Comparison of ENCODE assay signal across 8 mouse cellular contexts in genomic region chr7:44986879-44987718, GRCm38 (mm10). TPM values are rescaled to one million over a fixed set of nuclear protein-coding genes. Genes with fewer than 3 reads are reported as not detected.
A peak's percentile ranks its signal among the peaks of the same experiment; 100 is the strongest.
DNase-seq lines count a peak whose midpoint lies in the region; ATAC-seq lines count a peak whose summit lies in the region.

No protein-coding gene starts in this region.

- H3K9ac ChIP-seq in kidney, embryonic 16.5 days (replicated peaks; ENCODE audit: low read length) = peak overlapping the region; percentile 82
- H3K9ac ChIP-seq in intestine, embryonic 16.5 days (ENCODE audit: low read depth, low read length) = peak overlapping the region; percentile 83
- peak overlapping the region; percentile 82 for H3K9ac ChIP-seq in neural tube, embryonic 11.5 days (ENCODE audit: low read length)

- ATAC-seq in kidney, embryonic 16.5 days (ENCODE audit: low FRiP score, low TSS enrichment) = peak; percentile 28
- ATAC-seq in intestine, embryonic 16.5 days = peak; percentile 49
- peak; percentile 25; the same call in 1 of the 2 replicates for ATAC-seq in neural tube, embryonic 11.5 days (ENCODE audit: insufficient read depth, low FRiP score, low TSS enrichment)

- peaks cover 35% of the 10 kb centered on the region for H3K4me1 ChIP-seq in kidney, embryonic 16.5 days (ENCODE audit: insufficient read depth, low read length)
- peaks cover 39% of the 10 kb centered on the region for H3K4me1 ChIP-seq in embryonic facial prominence, embryonic 10.5 days
- H3K4me1 ChIP-seq in intestine, embryonic 16.5 days (ENCODE audit: control insufficient read depth, insufficient read depth, low read length) = peaks cover 21% of the 10 kb centered on the region
- peaks cover 8% of the 10 kb centered on the region for H3K4me1 ChIP-seq in neural tube, embryonic 11.5 days (ENCODE audit: control insufficient read depth, insufficient read depth, low read length)

- H3K4me3 ChIP-seq in kidney, embryonic 16.5 days (ENCODE audit: low read length) = peak overlapping the region; percentile 60
- H3K4me3 ChIP-seq in embryonic facial prominence, embryonic 10.5 days = peak overlapping the region; percentile 75
- peak overlapping the region; percentile 91 for H3K4me3 ChIP-seq in intestine, embryonic 16.5 days (ENCODE audit: low read length)
- H3K4me3 ChIP-seq in neural tube, embryonic 11.5 days (ENCODE audit: low read depth, low read length) = peak overlapping the region; percentile 93

- H3K27ac ChIP-seq in kidney, embryonic 16.5 days (ENCODE audit: low read length) = peak overlapping the region; percentile 94
- H3K27ac ChIP-seq in embryonic facial prominence, embryonic 10.5 days (replicated peaks) = peak overlapping the region; percentile 99
- peak overlapping the region; percentile 86 for H3K27ac ChIP-seq in intestine, embryonic 16.5 days (ENCODE audit: low read length)
- peak overlapping the region; percentile 88 for H3K27ac ChIP-seq in neural tube, embryonic 11.5 days (ENCODE audit: low read depth, low read length)

- H3K27me3 ChIP-seq in kidney, embryonic 16.5 days (ENCODE audit: insufficient read depth, low read length) = no peaks in the 10 kb centered on the region
- H3K27me3 ChIP-seq in embryonic facial prominence, embryonic 10.5 days (replicated peaks; ENCODE audit: low read depth, poor library complexity, severe bottlenecking) = no peaks in the 10 kb centered on the region
- no peaks in the 10 kb centered on the region for H3K27me3 ChIP-seq in intestine, embryonic 16.5 days (replicated peaks; ENCODE audit: control insufficient read depth, insufficient read depth, low read length)
- no peaks in the 10 kb centered on the region for H3K27me3 ChIP-seq in neural tube, embryonic 11.5 days (ENCODE audit: control insufficient read depth, insufficient read depth, low read length)

- DNase-seq in kidney, adult 9 months = no peak
- no peak for DNase-seq in embryonic facial prominence, embryonic 10.5 days (ENCODE audit: low spot score)
- DNase-seq in neural tube, embryonic 11.5 days (ENCODE audit: low spot score) = peak; percentile 26
- DNase-seq in spleen, postnatal 10 days (ENCODE audit: low spot score in 2 of 2) = no peak
- DNase-seq in layer of hippocampus, adult 9-11 months = no peak
- no peak for DNase-seq in layer of hippocampus, postnatal 25 days (ENCODE audit: extremely low spot score in 1 of 2, low spot score in 1 of 2)

- H3K4me2 ChIP-seq in kidney, embryonic 16.5 days (replicated peaks; ENCODE audit: low read depth, low read length) = peak overlapping the region; percentile 59
- H3K4me2 ChIP-seq in intestine, embryonic 16.5 days (ENCODE audit: low read depth, low read length) = peak overlapping the region; percentile 71
- H3K4me2 ChIP-seq in neural tube, embryonic 11.5 days (ENCODE audit: low read depth) = peak overlapping the region; percentile 53

- WGBS in kidney, embryonic 16.5 days = 1% methylated on average over 29 of the region's 29 CpGs
- WGBS in embryonic facial prominence, embryonic 10.5 days = under 1% methylated on average over 29 of the region's 29 CpGs
- under 1% methylated on average over 29 of the region's 29 CpGs for WGBS in intestine, embryonic 16.5 days
- under 1% methylated on average over 29 of the region's 29 CpGs for WGBS in neural tube, embryonic 11.5 days

- H3K9me3 ChIP-seq in kidney, embryonic 16.5 days (ENCODE audit: low read length) = no peaks in the 10 kb centered on the region
- H3K9me3 ChIP-seq in embryonic facial prominence, embryonic 10.5 days = no peaks in the 10 kb centered on the region
- H3K9me3 ChIP-seq in intestine, embryonic 16.5 days (ENCODE audit: control insufficient read depth, low read length) = no peaks in the 10 kb centered on the region
- no peaks in the 10 kb centered on the region for H3K9me3 ChIP-seq in neural tube, embryonic 11.5 days (ENCODE audit: control insufficient read depth, low read length)

- peaks cover 32% of the 10 kb centered on the region for H3K36me3 ChIP-seq in kidney, embryonic 16.5 days (ENCODE audit: insufficient read depth, low read length)
- peaks cover 68% of the 10 kb centered on the region for H3K36me3 ChIP-seq in embryonic facial prominence, embryonic 10.5 days (replicated peaks)
- H3K36me3 ChIP-seq in intestine, embryonic 16.5 days (ENCODE audit: control insufficient read depth, insufficient read depth, low read length) = peaks cover 8% of the 10 kb centered on the region
- H3K36me3 ChIP-seq in neural tube, embryonic 11.5 days (ENCODE audit: control insufficient read depth, insufficient read depth, low read length) = peaks cover 6% of the 10 kb centered on the region

RNA-seq across cellular contexts. Expression of gene Prmt1, which starts 0.7 kb away (rescaled TPM):
- 681 and 701 TPM in 2 replicates for polyA plus RNA-seq in kidney, embryonic 16.5 days (2015; fragmentation: Nextera tagmentation; extraction: Ambion mirVana)
- polyA plus RNA-seq in embryonic facial prominence, embryonic 10.5 days (2016; fragmentation: Nextera tagmentation; extraction: Ambion mirVana) = 968 and 991 TPM in 2 replicates
- polyA plus RNA-seq in intestine, embryonic 16.5 days (2015; fragmentation: Nextera tagmentation; extraction: Ambion mirVana) = 363 and 439 TPM in 2 replicates
- polyA plus RNA-seq in neural tube, embryonic 11.5 days (2014; fragmentation: Nextera tagmentation; extraction: Ambion mirVana) = 304 and 319 TPM in 2 replicates
- total RNA-seq in layer of hippocampus, postnatal 25 days (2021) = 100 to 1,000 TPM; 161 to 174 TPM

RNA-seq across cellular contexts. Expression of gene Irf3, which starts 10.3 kb away (rescaled TPM):
- polyA plus RNA-seq in kidney, embryonic 16.5 days (2015; fragmentation: Nextera tagmentation; extraction: Ambion mirVana) = 109 TPM in 2 replicates
- 70.3 and 77.5 TPM in 2 replicates for polyA plus RNA-seq in embryonic facial prominence, embryonic 10.5 days (2016; fragmentation: Nextera tagmentation; extraction: Ambion mirVana)
- polyA plus RNA-seq in intestine, embryonic 16.5 days (2015; fragmentation: Nextera tagmentation; extraction: Ambion mirVana) = 96.1 and 115 TPM in 2 replicates
- 67.1 and 72.3 TPM in 2 replicates for polyA plus RNA-seq in neural tube, embryonic 11.5 days (2014; fragmentation: Nextera tagmentation; extraction: Ambion mirVana)
- 10 to 100 TPM; 39.5 to 40.1 TPM for total RNA-seq in layer of hippocampus, postnatal 25 days (2021)

RNA-seq across cellular contexts. Expression of gene Bcl2l12, which starts 11.4 kb away (rescaled TPM):
- polyA plus RNA-seq in kidney, embryonic 16.5 days (2015; fragmentation: Nextera tagmentation; extraction: Ambion mirVana) = 56.1 and 61.9 TPM in 2 replicates
- 87.0 and 90.7 TPM in 2 replicates for polyA plus RNA-seq in embryonic facial prominence, embryonic 10.5 days (2016; fragmentation: Nextera tagmentation; extraction: Ambion mirVana)
- 33.0 and 36.9 TPM in 2 replicates for polyA plus RNA-seq in intestine, embryonic 16.5 days (2015; fragmentation: Nextera tagmentation; extraction: Ambion mirVana)
- 51.6 and 52.9 TPM in 2 replicates for polyA plus RNA-seq in neural tube, embryonic 11.5 days (2014; fragmentation: Nextera tagmentation; extraction: Ambion mirVana)
- 1 to 10 TPM; 1.9 to 3.4 TPM for total RNA-seq in layer of hippocampus, postnatal 25 days (2021)

RNA-seq across cellular contexts. Expression of gene Cpt1c, which starts 12.4 kb away (rescaled TPM):
- 22.4 and 23.8 TPM in 2 replicates for polyA plus RNA-seq in kidney, embryonic 16.5 days (2015; fragmentation: Nextera tagmentation; extraction: Ambion mirVana)
- 18.5 and 18.8 TPM in 2 replicates for polyA plus RNA-seq in embryonic facial prominence, embryonic 10.5 days (2016; fragmentation: Nextera tagmentation; extraction: Ambion mirVana)
- polyA plus RNA-seq in intestine, embryonic 16.5 days (2015; fragmentation: Nextera tagmentation; extraction: Ambion mirVana) = 14.0 and 14.2 TPM in 2 replicates
- polyA plus RNA-seq in neural tube, embryonic 11.5 days (2014; fragmentation: Nextera tagmentation; extraction: Ambion mirVana) = 22.0 and 25.2 TPM in 2 replicates
- 100 to 1,000 TPM; 117 to 128 TPM for total RNA-seq in layer of hippocampus, postnatal 25 days (2021)

RNA-seq across cellular contexts. Expression of gene Scaf1, which starts 29.1 kb away (rescaled TPM):
- 30.6 and 36.4 TPM in 2 replicates for polyA plus RNA-seq in kidney, embryonic 16.5 days (2015; fragmentation: Nextera tagmentation; extraction: Ambion mirVana)
- 46.2 and 47.9 TPM in 2 replicates for polyA plus RNA-seq in embryonic facial prominence, embryonic 10.5 days (2016; fragmentation: Nextera tagmentation; extraction: Ambion mirVana)
- polyA plus RNA-seq in intestine, embryonic 16.5 days (2015; fragmentation: Nextera tagmentation; extraction: Ambion mirVana) = 20.1 and 23.2 TPM in 2 replicates
- 54.7 and 57.6 TPM in 2 replicates for polyA plus RNA-seq in neural tube, embryonic 11.5 days (2014; fragmentation: Nextera tagmentation; extraction: Ambion mirVana)
- 100 to 1,000 TPM; 151 to 156 TPM for total RNA-seq in layer of hippocampus, postnatal 25 days (2021)
